Mouse (Mus musculus) liver, embryonic 14.5 days (tissue): ENCODE results near the gene Pcgf6.

Source experiments
- CTCF ChIP-seq: IDR thresholded peaks from 2 replicates; pipeline ENCODE4 v1.5.1; 2016; ENCODE audit warnings: antibody characterized with exemption, low read depth, control low read depth
- EP300 ChIP-seq: IDR thresholded peaks from 2 replicates; pipeline ENCODE4 v1.6.1; 2016; ENCODE audit warnings: antibody characterized with exemption, low read depth

GRCm38 (mm10) chr19:47046343-47046742 is 4.4 kb downstream of the Pcgf6 start:
- TF ChIP-seq CTCF: peak; percentile 37; the same call in 1 of the 2 replicates
- TF ChIP-seq EP300: no peak
